Mouse (Mus musculus) CH12.LX (cell line): ENCODE data around the gene Zdhhc8. TPM values are rescaled to one million over a fixed set of nuclear protein-coding genes. Genes with fewer than 3 reads are reported as not detected.

Experiments
- DNase-seq: peaks from one replicate; pipeline ENCODE4 v3.0.0-alpha.2; 2013; ENCODE audit errors: extremely low read depth
- H3K27ac ChIP-seq: 2 replicates; pipeline ENCODE4 v1.5.1; 2012; ENCODE audit warnings: low read depth, mild to moderate bottlenecking, control low read depth, moderate library complexity; ENCODE audit not compliant: insufficient read depth
- H3K27me3 ChIP-seq: replicated peaks from 2 replicates; pipeline ENCODE3; 2012; ENCODE audit warnings: inconsistent platforms
- H3K36me3 ChIP-seq, 2 experiments: replicated peaks in 1 of 2; 2 replicates each; pipeline versions ENCODE3 to v1.6.1; 2012; ENCODE audit warnings: inconsistent platforms in 1 of 2, low read length in 1 of 2, mild to moderate bottlenecking in 1 of 2, mixed read lengths in 1 of 2, moderate library complexity in 1 of 2; ENCODE audit not compliant: control insufficient read depth in 1 of 2, insufficient read depth in 1 of 2
- H3K4me1 ChIP-seq, 2 experiments: 2 replicates each; pipeline ENCODE4 v1.6.1; 2012; ENCODE audit warnings: inconsistent platforms in 1 of 2, moderate library complexity in 1 of 2; ENCODE audit not compliant: insufficient read depth in 2 of 2, control insufficient read depth in 1 of 2
- H3K4me2 ChIP-seq: 2 replicates; pipeline ENCODE4 v1.6.1; 2012; ENCODE audit warnings: low read depth, mild to moderate bottlenecking, control low read depth; ENCODE audit not compliant: poor library complexity, insufficient read depth, severe bottlenecking
- H3K4me3 ChIP-seq, 3 experiments: fragments of 150-350 bp in 1 of 3; sonication (generic) in 1 of 3; replicated peaks in 1 of 3; 2 replicates each; pipeline versions ENCODE3 to v1.5.1; 2011 to 2012; ENCODE audit warnings: low read depth in 2 of 3, low read length in 2 of 3, mild to moderate bottlenecking in 2 of 3, moderate library complexity in 2 of 3, control low read depth in 1 of 3, improper control_type of control experiment in 1 of 3, inconsistent platforms in 1 of 3, mixed read lengths in 1 of 3; ENCODE audit not compliant: poor library complexity in 1 of 3
- H3K79me2 ChIP-seq: replicated peaks from 2 replicates; pipeline ENCODE4 v1.6.1; 2012; ENCODE audit warnings: mild to moderate bottlenecking, moderate library complexity; ENCODE audit not compliant: control insufficient read depth, poor library complexity, insufficient read depth, severe bottlenecking; ENCODE audit errors: extremely low read depth
- H3K9ac ChIP-seq: 2 replicates; pipeline ENCODE4 v1.6.1; 2012; ENCODE audit warnings: low read depth, mild to moderate bottlenecking, control low read depth, moderate library complexity; ENCODE audit not compliant: insufficient read depth
- H3K9me3 ChIP-seq: replicated peaks from 2 replicates; pipeline ENCODE3; 2012; ENCODE audit warnings: low read length, inconsistent platforms, mixed read lengths
- CHD2 ChIP-seq: IDR thresholded peaks from 2 replicates; pipeline ENCODE4 v1.6.1; 2011; ENCODE audit warnings: low read length, improper control_type of control experiment
- CTCF ChIP-seq, 2 experiments: IDR thresholded peaks in 1 of 2; conservative IDR thresholded peaks in 1 of 2; 2 replicates each; pipeline ENCODE4 v1.5.1; 2011 to 2012; ENCODE audit warnings: low read depth in 2 of 2, low read length in 2 of 2, improper control_type of control experiment in 1 of 2, inconsistent platforms in 1 of 2, mild to moderate bottlenecking in 1 of 2, moderate library complexity in 1 of 2
- ELF1 ChIP-seq: IDR thresholded peaks from 2 replicates; pipeline ENCODE4 v1.6.1; 2014; ENCODE audit warnings: low read depth, mild to moderate bottlenecking, inconsistent platforms, low read length, improper control_type of control experiment
- JUN ChIP-seq: IDR thresholded peaks from 2 replicates; pipeline ENCODE4 v1.6.1; 2011; ENCODE audit warnings: low read depth, mild to moderate bottlenecking, low read length, improper control_type of control experiment, moderate library complexity; ENCODE audit not compliant: insufficient read depth
- JUND ChIP-seq: conservative IDR thresholded peaks from 2 replicates; pipeline ENCODE4 v1.6.1; 2011; ENCODE audit warnings: low read depth, low read length, improper control_type of control experiment
- KAT2A ChIP-seq: IDR thresholded peaks from 2 replicates; pipeline ENCODE4 v1.6.1; 2012; ENCODE audit warnings: low read length, improper control_type of control experiment, inconsistent platforms; ENCODE audit not compliant: insufficient replicate concordance
- MAFK ChIP-seq: IDR thresholded peaks from 2 replicates; pipeline ENCODE4 v1.6.1; 2011; ENCODE audit warnings: low read length, improper control_type of control experiment; ENCODE audit not compliant: insufficient replicate concordance
- MAX ChIP-seq: IDR thresholded peaks from 2 replicates; pipeline ENCODE4 v1.6.1; 2011; ENCODE audit warnings: low read length, improper control_type of control experiment
- MAZ ChIP-seq: IDR thresholded peaks from 2 replicates; pipeline ENCODE4 v1.6.1; 2012; ENCODE audit warnings: low read depth, mild to moderate bottlenecking, inconsistent platforms, low read length, improper control_type of control experiment, moderate library complexity
- MYC ChIP-seq: IDR thresholded peaks from 2 replicates; pipeline ENCODE4 v1.6.1; 2011; ENCODE audit warnings: low read depth, mild to moderate bottlenecking, improper control_type of control experiment, low read length
- PAX5 ChIP-seq: IDR thresholded peaks from 2 replicates; pipeline ENCODE4 v1.6.1; 2012; ENCODE audit warnings: low read length, inconsistent platforms, mixed read lengths
- POLR2AphosphoS2 ChIP-seq: IDR thresholded peaks from 2 replicates; pipeline ENCODE4 v1.6.1; 2011; ENCODE audit warnings: low read depth, low read length, improper control_type of control experiment
- RCOR1 ChIP-seq: conservative IDR thresholded peaks from 2 replicates; pipeline ENCODE4 v1.6.1; 2012; ENCODE audit warnings: low read depth, mild to moderate bottlenecking, inconsistent platforms, low read length, improper control_type of control experiment
- SMC3 ChIP-seq: IDR thresholded peaks from 2 replicates; pipeline ENCODE4 v1.6.1; 2011; ENCODE audit warnings: low read depth, low read length, improper control_type of control experiment
- TBP ChIP-seq: conservative IDR thresholded peaks from 2 replicates; pipeline ENCODE4 v1.6.1; 2011; ENCODE audit warnings: low read depth, low read length, improper control_type of control experiment
- USF2 ChIP-seq: conservative IDR thresholded peaks from 2 replicates; pipeline ENCODE4 v1.6.1; 2011; ENCODE audit warnings: low read depth, low read length, improper control_type of control experiment
- ZC3H11A ChIP-seq: IDR thresholded peaks from 2 replicates; pipeline ENCODE4 v1.6.1; 2012; ENCODE audit warnings: low read depth, mild to moderate bottlenecking, inconsistent platforms, low read length, improper control_type of control experiment
- ZKSCAN1 ChIP-seq: IDR thresholded peaks from 2 replicates; pipeline ENCODE4 v1.6.1; 2012; ENCODE audit warnings: low read depth, inconsistent platforms, low read length, improper control_type of control experiment, borderline replicate concordance
- ZMIZ1 ChIP-seq: IDR thresholded peaks from 2 replicates; pipeline ENCODE4 v1.6.1; 2012; ENCODE audit warnings: low read depth, mild to moderate bottlenecking, inconsistent platforms, low read length, improper control_type of control experiment
- dilution Hi-C: fragments of 300-500 bp; cut with MboI; formaldehyde crosslinking; loops from 2 replicates; pipeline ENCODE4 v1.14.3; 2020; ENCODE audit warnings: low sequenced_read_pairs; ENCODE audit not compliant: extremely low pct_unique_long_range_greater_than_20kb, extremely low pct_ligation_motif_present
- in situ Hi-C: fragments of 300-500 bp; cut with MboI; formaldehyde crosslinking; loops from 3 replicates; pipeline ENCODE4 v1.14.3; 2019; ENCODE audit warnings: low sequenced_read_pairs, low pct_ligation_motif_present, low pct_unique_long_range_greater_than_20kb, mixed read lengths
- polyA plus RNA-seq: library from polyadenylated mRNA; unstranded; fragments of >175 nt; gene quantifications from 2 replicates; pipeline ENCODE4 v1.2.1, GENCODE M21; 2012; ENCODE audit warnings: low read depth; ENCODE audit not compliant: insufficient read length
- total RNA-seq, 2 experiments: library from RNA; depleted of rRNA; stranded (reverse); fragments of 300-350 nt in 1 of 2; fragments of >200 nt in 1 of 2; gene quantifications; 2 replicates each; pipeline ENCODE4 v1.2.3; 2012 to 2014

Zdhhc8 gene
- total and polyA plus RNA-seq, 3 experiments = 3.2 to 15.2 (median 10.3) TPM

DNA sequence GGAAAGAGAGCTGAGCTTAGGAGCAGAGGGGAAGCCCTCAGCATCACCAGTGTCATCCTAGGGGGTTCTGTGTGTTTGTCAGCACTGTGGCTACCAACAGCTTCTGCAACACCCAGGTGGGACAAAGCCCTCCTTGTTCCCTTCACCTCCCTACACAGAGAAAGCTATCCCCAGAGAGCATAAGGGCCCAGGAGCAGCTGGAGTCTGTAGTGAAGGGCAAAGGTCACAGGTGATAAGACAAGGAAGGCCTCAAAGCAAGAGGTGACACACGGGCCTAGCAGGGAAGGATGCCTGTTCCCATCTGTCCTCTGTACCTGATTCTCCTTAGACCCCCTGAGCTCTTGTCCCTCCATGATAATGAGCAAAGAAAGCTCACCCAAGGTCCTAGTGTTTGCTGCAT is 33.3 kb downstream of the Zdhhc8 start:
- Histone ChIP-seq H3K27me3 (peaks cover 94% of the 10 kb centered on the region), H3K9ac (no peak overlapping the region), H3K79me2 (no peaks in the 10 kb centered on the region), H3K4me2 (no peak overlapping the region), H3K36me3 (no peaks in the 10 kb centered on the region), H3K27ac (no peak overlapping the region), H3K4me3 (no peak overlapping the region)
- DNase-seq = no peak
- dilution Hi-C loops = no loop called here
- in situ Hi-C loops = no loop called here
- TF ChIP-seq PAX5 = no peak
- TF ChIP-seq MYC = no peak
- no peak for TF ChIP-seq ELF1
- no peak for TF ChIP-seq MAFK
- no peak for TF ChIP-seq ZKSCAN1
- TF ChIP-seq KAT2A = no peak
- no peak for TF ChIP-seq JUN
- TF ChIP-seq CTCF (conservative IDR thresholded peaks at IDR 0.05 in 1 of 2, IDR thresholded peaks at IDR 0.05 in 1 of 2; ENCODE audit: low read depth in 2 of 2, low read length in 2 of 2) = no peak
- no peak for TF ChIP-seq TBP
- TF ChIP-seq MAZ = no peak
- no peak for TF ChIP-seq MAX
- TF ChIP-seq, all 38 proteins: peak for 0
- Histone ChIP-seq H3K4me1 (peaks cover 0 to 8% of the 10 kb centered on the region in 2 experiments; a peak in 2 of 4 replicates), H3K9me3 (no peaks in the 10 kb centered on the region)

DNA sequence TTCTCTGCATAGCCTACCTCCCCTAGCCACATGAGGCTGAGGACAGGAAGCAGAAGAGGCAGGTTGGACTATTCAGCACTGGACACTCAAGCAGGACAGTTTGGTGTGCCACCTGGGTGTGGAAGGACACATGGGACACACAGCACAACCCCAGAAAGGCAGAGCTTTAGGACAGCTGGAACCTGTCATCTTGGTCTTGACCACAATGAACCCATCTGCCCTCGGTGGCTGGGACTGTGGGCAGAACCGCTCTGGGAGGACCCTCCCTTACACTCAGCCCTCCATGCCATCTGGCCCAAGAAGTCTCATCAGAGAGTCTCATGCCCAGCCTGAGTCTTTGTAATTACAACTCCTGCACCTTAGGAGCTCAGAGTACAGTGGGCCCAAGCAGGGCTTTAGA is 34.9 kb downstream of the Zdhhc8 start:
- Histone ChIP-seq H3K9me3 (no peaks in the 10 kb centered on the region), H3K9ac (no peak overlapping the region), H3K79me2 (no peaks in the 10 kb centered on the region), H3K36me3 (no peaks in the 10 kb centered on the region), H3K4me1 (peaks cover 1 to 12% of the 10 kb centered on the region in 2 experiments; a peak in 3 of 4 replicates), H3K27me3 (peaks cover 93% of the 10 kb centered on the region), H3K4me2 (no peak overlapping the region), H3K4me3 (no peak overlapping the region), H3K27ac (no peak overlapping the region)
- no peak for DNase-seq
- dilution Hi-C loops (no loop called here), in situ Hi-C loops (no loop called here)
- TF ChIP-seq USF2 (no peak), ZKSCAN1 (no peak), ZC3H11A (no peak), KAT2A (no peak), SMC3 (no peak), JUND (no peak), CHD2 (no peak), ZMIZ1 (no peak), RCOR1 (no peak), POLR2AphosphoS2 (no peak)
- TF ChIP-seq, all 38 proteins: peak for 0
